Mouse (Mus musculus) skeletal muscle tissue, adult 2 months (tissue): Measurements from ENCODE around the gene Endou.

ENCODE experiments used
- DNase-seq: peaks from one replicate; pipeline ENCODE4 v3.0.0-alpha.2; 2012; ENCODE audit warnings: low read depth, low spot score

Endou gene

GRCm38 (mm10) chr15:97731111-97731510 is at the start of gene Endou:
Gene Endou (minus strand): TSS chr15:97731339.
- no peak for DNase-seq

- DNase-seq: no peak
Measured at GRCm38 (mm10) chr15:97780611-97781031, 49.5 kb upstream of the Endou start.

DNA sequence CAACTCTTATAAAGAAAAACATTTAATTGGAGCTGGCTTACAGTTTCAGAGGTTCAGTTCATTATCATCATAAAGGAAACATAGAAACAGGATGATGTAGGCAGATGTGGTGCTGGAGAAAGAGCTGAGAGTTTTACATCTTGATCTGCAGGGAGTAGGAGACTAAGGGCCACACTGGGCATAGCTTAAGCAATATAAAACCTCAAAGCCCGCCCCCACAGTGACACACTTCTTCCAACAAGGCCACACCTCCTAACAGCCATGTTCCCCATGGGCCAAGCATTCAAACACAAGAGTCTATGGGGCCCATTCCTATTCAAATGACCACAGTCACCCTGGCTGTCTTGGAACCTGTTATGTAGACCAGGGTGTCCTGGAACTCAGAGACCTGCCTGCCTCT is 48.4 kb upstream of the Endou start:
- no peak for DNase-seq

DNA sequence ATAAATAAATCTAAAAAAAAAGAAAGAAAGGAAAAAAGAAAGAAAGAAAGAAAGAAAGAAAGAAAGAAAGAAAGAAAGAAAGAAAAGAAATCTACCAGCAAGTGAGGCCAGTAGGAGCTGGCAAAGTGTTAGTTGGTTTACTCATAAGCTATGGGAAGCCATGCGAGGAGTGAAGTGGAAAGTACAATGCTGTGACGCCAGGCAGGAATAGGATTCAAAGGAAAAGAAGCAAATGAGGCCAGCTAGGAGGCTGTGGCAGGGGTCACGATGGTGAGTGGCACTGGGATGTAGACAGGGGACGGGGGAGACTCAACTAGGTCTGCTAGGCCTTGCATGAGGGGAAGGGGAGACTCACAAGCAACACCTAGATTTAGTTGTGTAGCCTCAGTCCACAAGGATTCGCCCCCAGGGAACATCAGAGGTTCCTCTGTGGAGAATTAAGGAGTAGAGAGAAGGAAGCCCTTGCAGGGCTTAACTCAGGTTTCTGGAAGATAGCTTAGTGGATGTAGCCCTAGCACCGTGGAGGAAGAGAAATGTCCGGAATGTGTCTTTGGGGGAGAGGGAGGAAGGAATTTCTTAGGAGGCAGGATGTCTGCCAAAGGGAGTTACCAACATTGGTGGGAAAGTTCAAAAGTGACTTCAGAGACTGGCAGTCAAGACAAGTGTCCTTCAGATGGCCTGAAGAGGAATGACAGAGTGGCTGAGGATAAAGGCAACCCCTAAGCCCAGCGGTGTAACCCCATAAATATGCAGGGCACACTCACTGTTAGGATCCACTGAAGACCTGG is 47.4 kb upstream of the Endou start, which contains the start of gene Slc48a1:
TSS of gene Slc48a1 (plus strand) at position 210 of the 788 bp plus-strand sequence.
- DNase-seq: no peak

GRCm38 (mm10) chr15:97776919-97777318 is 45.8 kb upstream of the Endou start:
- no peak for DNase-seq

DNA sequence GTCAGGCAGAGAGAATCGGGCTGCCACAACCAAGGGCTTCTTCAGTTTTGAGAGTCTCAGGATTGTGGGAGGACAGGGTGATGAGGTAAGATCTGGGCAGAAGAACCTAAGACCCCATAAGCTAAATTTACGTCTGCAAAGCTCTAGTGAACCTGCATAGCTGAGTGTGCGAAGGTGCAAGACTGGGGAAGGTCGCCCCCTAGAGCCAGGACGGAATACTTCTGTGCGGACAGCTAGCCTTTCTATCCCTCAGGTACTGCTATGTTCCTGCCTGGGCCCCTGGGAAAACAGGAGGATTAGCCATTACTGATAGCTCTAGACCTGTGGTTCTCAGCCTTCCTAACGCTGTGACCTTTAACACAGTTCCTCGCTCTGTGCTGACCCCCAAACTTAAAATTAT is 45.4 kb upstream of the Endou start:
- no peak for DNase-seq

DNA sequence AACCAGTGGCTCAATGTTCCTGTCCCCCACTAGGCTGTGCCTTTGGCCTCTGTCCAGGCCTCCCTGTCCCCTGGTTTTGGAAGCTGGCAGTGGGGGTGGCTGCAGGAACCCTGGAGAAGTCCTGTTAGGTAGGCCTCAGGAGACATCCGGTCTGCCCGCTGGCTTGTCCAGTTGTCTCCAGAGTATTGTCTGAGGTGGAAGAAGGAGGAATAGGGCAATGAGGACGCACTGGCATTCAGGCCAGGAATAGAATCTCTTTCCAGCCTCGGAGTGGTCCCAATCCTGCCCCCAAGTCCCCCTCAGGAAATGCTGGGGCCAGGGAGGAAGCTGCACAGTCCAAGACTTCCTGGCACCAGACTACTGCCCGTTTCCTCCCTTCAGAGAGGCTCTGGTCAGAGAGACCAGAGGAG is 42.8 kb upstream of the Endou start:
- DNase-seq: no peak

DNA sequence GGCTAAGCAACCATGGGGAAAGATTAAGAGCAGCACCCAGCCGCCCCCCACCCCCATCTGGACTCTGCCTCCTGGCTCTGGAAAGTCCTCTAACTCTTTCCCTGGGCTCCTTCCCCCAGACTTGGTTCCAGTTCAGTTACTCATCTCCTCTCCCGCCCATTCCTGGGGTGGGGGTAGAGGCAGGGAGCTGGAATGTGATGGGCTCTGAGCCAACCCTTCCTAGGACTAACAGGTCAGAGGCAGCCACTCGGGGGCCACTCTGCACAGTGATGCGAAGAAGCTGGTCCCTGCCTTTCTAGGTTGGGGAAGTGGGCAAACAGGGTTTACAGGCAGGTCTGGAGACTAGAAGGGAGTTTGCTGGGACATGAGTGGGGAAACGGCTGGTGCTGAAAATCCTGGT is 42.0 kb upstream of the Endou start:
- DNase-seq: peak; percentile 73

DNA sequence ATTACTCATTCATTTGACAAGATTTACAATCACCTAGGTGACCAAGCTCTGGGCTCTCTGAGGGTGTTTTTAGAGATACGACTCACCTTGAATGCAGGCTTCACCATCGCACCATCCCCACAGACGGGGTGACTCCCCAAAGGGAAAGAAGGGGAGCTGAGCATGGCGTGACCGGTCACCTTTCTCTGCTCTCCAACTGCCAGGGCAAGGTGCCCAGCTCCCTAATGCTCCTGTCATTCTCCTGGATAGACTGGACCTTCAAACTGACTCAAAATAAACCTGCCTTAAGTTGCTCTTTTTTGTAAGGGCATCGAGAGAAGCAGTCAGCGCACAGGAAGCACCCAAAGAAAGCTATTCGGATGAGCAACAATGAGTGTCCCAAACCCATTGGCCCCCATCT is 39.1 kb upstream of the Endou start:
- DNase-seq: no peak

DNA sequence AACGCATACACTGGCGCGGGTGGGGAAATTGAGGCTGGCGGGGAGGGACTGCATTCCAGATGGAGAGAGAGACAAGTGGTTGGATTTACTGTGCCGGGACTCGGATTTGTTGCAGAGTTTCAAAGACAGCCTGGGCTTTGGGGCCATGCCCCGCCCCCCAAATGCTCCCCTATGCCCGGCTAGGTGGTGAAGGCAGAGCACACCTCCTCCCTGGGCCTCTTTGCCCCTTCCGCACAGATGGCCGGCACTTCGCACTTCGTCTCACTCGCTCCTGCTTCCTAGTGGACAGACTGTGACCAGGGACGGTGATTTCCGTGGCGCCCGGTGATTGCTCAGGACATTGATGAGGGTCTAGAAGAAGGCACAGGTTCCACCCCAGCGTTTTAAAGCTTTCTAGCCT is 37.1 kb upstream of the Endou start:
- no peak for DNase-seq

DNA sequence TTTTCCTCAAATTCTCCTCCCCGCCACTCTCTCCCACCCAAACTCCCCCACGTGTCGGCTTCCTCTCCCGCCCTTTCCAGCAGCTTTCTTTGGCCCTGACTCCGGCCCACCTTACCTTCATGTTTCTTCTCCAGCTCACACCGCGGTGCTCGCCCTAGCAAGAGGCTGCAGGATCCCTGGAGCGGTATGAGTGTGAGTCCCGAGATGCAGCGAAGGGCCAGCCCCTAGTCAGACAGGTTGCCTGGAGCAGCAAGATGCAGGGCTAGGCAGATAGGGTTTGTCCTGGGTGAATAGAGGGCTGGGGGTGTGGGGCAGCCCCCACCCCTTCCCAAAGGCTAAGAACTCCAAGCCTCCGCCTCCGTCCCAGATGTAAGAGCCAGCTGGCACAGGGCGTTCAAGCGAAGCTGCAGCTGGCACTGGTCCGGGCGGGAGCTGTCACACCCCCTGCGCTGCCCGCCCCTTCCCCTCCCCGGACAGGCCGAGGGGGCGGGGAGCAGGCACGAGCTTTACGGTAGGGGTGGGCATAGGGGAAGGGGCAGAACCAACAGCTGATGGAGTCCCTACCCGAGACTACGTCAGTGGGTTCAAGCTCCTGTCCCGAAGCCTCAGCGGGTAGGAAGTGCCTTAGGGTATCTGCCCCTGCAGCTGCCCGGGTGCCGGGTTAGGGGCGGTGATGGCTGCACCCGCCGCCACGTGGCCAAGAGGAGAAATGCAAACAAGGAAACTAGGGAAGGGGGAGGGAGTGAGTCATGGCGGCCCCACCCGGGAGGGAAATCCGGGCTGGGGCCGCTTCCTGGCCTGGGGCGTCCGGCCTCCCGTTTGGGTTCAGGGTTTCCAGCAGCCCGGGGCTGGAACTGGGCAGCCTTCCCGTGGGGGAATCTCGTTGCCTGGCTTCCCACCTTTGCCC is 36.4 kb upstream of the Endou start, which contains the start of gene Rapgef3:
TSS of gene Rapgef3 (minus strand) at position 693 of the 907 bp plus-strand sequence.
- DNase-seq: peak; percentile 74

- no peak for DNase-seq
Measured at GRCm38 (mm10) chr15:97766594-97767279, 35.6 kb upstream of the Endou start.

DNA sequence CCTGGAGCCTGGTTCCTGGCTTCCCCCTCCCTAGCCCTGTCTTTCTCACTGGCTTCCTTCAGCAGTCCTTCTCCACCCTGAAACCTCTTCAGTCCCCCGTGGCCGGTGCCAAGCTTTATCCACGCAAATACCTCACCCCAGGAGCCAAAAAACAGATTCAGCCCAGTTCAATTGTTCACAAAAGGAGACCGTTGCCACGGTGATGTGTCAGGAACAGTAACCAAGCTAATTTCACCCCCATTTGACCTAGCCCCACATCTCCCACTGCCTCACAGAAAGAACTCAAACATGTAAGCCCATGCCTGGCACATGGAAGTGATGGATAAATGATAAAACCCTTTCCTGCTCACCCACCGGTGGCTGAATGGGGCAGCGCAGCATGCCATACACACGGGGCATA is 35.1 kb upstream of the Endou start:
- DNase-seq: no peak

GRCm38 (mm10) chr15:97765090-97765794 is 34.1 kb upstream of the Endou start:
- no peak for DNase-seq

DNA sequence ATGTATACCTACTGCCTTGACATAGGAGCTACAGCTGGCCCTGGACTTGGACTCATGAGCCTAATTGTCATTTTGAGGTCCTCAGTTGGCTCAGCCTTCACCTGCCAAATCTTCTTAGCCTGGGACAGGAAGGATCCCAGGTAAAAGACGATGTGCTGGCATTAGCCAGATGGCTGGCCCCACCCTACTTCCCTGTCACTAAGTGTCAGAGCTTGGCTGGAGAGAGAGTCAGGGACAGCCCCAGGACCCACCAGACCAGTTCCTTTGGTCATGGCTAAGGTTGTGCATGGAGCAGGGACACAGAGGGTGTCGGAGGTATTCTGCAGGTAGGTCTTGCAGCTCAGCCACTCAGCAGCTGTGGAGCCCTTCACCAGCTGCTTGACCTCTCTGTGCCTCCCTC is 33.4 kb upstream of the Endou start:
- DNase-seq: no peak

GRCm38 (mm10) chr15:97763256-97764049 is 32.3 kb upstream of the Endou start:
- DNase-seq: peak; percentile 65

DNA sequence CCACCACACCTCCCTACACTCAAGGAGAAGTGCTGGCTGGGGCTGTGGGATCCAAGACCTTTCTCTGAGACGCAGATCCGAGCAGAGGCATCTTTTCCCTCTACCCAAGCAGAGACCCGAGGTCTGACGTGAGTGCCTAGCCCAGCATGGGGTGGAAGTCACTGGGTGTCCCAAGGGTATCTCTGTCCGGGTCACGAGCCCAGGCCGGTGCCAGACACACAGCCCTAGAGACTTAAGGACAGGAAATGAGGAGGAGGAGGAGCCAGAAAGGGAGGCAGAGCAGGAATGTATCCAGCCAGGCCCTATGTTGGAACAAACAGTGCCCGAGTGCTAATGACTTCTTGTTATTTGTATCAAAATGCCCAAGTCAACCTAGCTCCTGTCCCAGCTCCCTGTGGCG is 31.6 kb upstream of the Endou start:
- peak; percentile 54 for DNase-seq

DNA sequence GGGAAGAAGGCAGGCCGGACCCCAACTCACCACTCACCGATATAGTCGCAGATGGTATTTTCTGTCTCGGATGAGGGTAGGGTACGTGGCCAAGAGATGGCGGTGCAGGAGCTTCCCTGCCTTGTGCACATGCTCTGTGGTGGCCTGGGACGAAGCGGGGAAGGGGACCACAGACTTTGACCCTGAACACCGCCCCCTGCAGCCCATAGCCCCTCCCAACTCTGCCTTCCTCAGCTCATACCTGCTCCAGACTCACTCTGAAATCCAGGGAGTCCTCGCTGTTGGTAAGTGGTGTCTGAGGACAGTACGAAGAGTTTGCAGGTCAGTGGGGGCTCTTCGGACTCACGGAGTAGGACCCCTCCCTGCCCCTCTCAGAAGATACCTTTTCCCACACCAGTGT is 30.3 kb upstream of the Endou start:
- no peak for DNase-seq

DNA sequence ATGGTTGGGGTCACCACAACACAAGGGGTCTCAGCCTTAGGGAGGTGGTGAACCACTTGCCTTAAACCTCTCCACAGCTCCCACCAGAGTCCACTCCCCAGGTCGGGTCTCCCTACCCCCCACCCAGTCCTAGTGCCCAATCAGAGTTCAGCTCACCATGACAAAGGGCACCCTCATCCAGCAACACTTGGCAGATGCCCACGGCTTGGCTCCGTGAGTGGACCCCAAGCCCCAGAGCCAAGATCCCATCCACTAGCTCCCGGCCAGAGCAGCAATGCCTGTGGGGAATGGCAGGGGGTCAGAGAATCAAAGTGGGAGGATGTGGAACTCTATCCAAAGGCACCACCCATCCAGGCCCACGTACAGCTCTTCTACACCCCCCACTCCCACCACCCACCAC is 29.8 kb upstream of the Endou start:
- DNase-seq: no peak

- DNase-seq: no peak
Measured at GRCm38 (mm10) chr15:97760006-97760405, 28.9 kb upstream of the Endou start.
